Mouse (Mus musculus) neural tube, embryonic 11.5 days (tissue): Measurements from ENCODE around the gene Hoxb9. TPM values are rescaled to one million over a fixed set of nuclear protein-coding genes. Genes with fewer than 3 reads are reported as not detected.

ENCODE experiments used
- ATAC-seq: fragments of 200-750 bp; cut with Nextera tagmentation; 2 replicates; pipeline ENCODE4 v1.8.0; 2017; ENCODE audit warnings: moderate number of reproducible peaks, mild to moderate bottlenecking, moderate TSS enrichment, moderate library complexity; ENCODE audit not compliant: insufficient read depth, low FRiP score, low TSS enrichment
- DNase-seq: peaks from one replicate; pipeline ENCODE4 v3.0.0-alpha.2; 2015; ENCODE audit warnings: low spot score
- H3K27ac ChIP-seq: fragments of 300-500 bp; sonication (generic); 2 replicates; pipeline ENCODE4 v1.5.1; 2014; ENCODE audit warnings: low read depth, mild to moderate bottlenecking, low read length
- H3K27me3 ChIP-seq: fragments of 300-500 bp; sonication (generic); 2 replicates; pipeline ENCODE4 v1.6.1; 2014; ENCODE audit warnings: mild to moderate bottlenecking, low read length, mixed read lengths; ENCODE audit not compliant: control insufficient read depth, insufficient read depth
- H3K36me3 ChIP-seq: fragments of 300-500 bp; sonication (generic); 2 replicates; pipeline ENCODE4 v1.6.1; 2014; ENCODE audit warnings: mild to moderate bottlenecking, low read length, moderate library complexity, mixed read lengths; ENCODE audit not compliant: control insufficient read depth, insufficient read depth
- H3K4me1 ChIP-seq: fragments of 300-500 bp; sonication (generic); 2 replicates; pipeline ENCODE4 v1.6.1; 2014; ENCODE audit warnings: low read length, mixed read lengths; ENCODE audit not compliant: control insufficient read depth, insufficient read depth
- H3K4me2 ChIP-seq: fragments of 300-500 bp; sonication (generic); 2 replicates; pipeline ENCODE4 v1.6.1; 2014; ENCODE audit warnings: low read depth, mild to moderate bottlenecking, moderate library complexity
- H3K4me3 ChIP-seq: fragments of 300-500 bp; sonication (generic); 2 replicates; pipeline ENCODE4 v1.5.1; 2014; ENCODE audit warnings: low read depth, low read length
- H3K9ac ChIP-seq: fragments of 300-500 bp; sonication (generic); 2 replicates; pipeline ENCODE4 v1.6.1; 2014; ENCODE audit warnings: mild to moderate bottlenecking, low read length
- H3K9me3 ChIP-seq: fragments of 300-500 bp; sonication (generic); 2 replicates; pipeline ENCODE4 v1.6.1; 2016; ENCODE audit warnings: low read length; ENCODE audit not compliant: control insufficient read depth
- WGBS: fragments of 180-500 bp; shearing (Covaris S2); extraction: QIAGEN DNeasy Blood & Tissue Kit; methylation state at CpG from one replicate; pipeline ENCODE4 v1.1.7; 2014; 5-methylcytosine and 5-hydroxymethylcytosine counted together
- polyA plus RNA-seq: library from polyadenylated mRNA; unstranded; fragments of >200 nt; fragmentation: Nextera tagmentation; extraction: Ambion mirVana; gene quantifications from 2 replicates; pipeline ENCODE4 v1.2.1, GENCODE M21; 2014

Gene Hoxb9
- polyA plus RNA-seq, 1 experiment from 2014 or later = 67.9 TPM

DNA sequence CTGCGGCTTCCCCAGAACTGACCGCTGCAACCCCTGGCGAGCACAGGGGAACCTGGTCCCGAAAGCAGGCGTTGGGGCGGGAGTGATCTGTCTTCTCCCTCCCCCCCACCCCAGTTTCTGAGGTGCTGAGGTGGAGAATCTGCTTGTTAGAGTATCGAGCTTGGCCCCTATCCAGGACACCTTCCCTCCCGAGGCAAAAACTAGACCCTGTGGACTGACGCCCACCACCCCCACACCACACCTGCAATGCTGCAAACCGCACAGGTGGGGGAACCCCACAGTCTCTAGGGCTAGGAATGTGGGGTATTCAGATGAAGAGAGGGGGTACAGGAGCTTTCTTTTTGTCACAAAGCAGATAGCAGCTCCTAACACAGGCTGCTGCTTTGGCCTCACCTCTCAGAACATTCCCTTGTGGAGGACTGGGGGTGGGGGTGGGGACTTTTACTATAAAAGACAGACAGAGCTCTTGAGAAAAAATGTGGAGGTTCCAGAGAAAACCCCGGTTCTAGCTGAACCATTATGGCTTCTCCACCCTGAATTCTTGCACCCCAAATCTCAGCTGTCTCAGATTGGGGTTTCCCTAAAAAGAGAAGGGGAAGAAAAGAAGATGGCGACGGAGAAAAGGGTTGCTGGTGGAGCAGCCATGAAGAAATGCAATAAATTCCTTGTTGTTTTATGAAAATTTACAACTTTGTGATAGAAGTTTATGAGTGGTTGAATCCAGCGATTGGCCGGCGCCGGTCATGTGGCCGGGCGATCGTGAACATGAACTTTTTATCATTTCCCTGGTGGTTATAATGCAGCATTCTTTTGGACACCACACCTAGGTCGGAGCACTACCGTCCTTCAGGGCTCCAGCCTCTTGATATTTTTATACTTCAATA is 20.7 kb downstream of the Hoxb9 start, which contains the start of gene Hoxb6:
TSS of gene Hoxb6 (plus strand) at position 796 of the 884 bp plus-strand sequence.
- Histone ChIP-seq H3K4me1 (peaks cover 20% of the 10 kb centered on the region), H3K27me3 (no peaks in the 10 kb centered on the region), H3K4me2 (peak within 1 kb of the TSS; percentile 100), H3K9me3 (no peaks in the 10 kb centered on the region), H3K4me3 (peak within 1 kb of the TSS; percentile 96), H3K9ac (peak within 1 kb of the TSS; percentile 100), H3K36me3 (no peaks in the 10 kb centered on the region), H3K27ac (peak within 1 kb of the TSS; percentile 100)
- no peak for DNase-seq
- peak; percentile 45; the same call in 1 of the 2 replicates for ATAC-seq
- WGBS = 2% methylated on average over 22 of the region's 22 CpGs

DNA sequence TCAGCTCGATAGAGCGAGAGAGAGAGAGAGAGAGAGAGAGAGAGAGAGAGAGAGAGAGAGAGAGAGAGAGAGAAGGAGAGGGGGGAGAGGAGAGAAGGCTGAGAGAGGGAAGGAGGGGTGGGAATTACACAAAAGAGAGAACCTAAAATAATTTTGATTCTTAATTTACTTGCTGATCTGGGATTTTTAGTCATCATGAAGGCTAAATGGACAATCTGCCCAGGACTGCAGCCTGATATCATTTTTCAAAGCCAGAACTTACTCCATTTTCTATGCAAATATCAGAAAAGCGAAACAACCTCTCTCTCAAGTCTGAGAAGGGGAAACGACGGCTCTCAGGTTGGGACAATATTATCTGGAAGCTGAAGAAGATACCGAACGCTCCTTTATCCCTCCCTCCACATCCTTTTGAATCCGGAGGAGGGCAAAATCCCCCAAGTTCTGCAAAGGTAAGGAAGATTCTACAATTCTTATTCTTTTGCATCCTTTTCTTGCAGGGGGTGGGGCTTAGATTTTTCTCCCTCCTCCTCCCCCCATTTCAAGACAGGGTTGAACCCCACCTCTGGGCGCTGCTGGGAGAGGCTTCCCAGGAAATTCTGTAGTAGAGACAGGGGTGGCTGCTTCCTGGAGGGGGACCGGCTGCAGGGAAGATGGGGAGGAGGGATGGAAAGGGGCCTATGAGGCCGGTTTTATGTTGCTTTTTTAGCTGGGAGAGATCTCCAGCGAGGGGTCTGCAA is 21.5 kb downstream of the Hoxb9 start:
- ATAC-seq (no peak), DNase-seq (no peak)
- 2% methylated on average over 12 of the region's 12 CpGs for whole genome bisulfite sequencing
- no peaks in the 10 kb centered on the region for H3K9me3 ChIP-seq
- peak overlapping the region; percentile 96 for H3K4me3 ChIP-seq
- H3K9ac ChIP-seq = peak overlapping the region; percentile 100
- no peaks in the 10 kb centered on the region for H3K27me3 ChIP-seq
- H3K27ac ChIP-seq = peak overlapping the region; percentile 100
- H3K4me1 ChIP-seq = peaks cover 20% of the 10 kb centered on the region
- peak overlapping the region; percentile 100 for H3K4me2 ChIP-seq
- H3K36me3 ChIP-seq = no peaks in the 10 kb centered on the region

- Histone ChIP-seq H3K9ac (peak overlapping the region; percentile 100), H3K27me3 (no peaks in the 10 kb centered on the region)
These were observed 22.2 kb downstream of the Hoxb9 start for GRCm38 (mm10) chr11:96293302-96293921.

DNA sequence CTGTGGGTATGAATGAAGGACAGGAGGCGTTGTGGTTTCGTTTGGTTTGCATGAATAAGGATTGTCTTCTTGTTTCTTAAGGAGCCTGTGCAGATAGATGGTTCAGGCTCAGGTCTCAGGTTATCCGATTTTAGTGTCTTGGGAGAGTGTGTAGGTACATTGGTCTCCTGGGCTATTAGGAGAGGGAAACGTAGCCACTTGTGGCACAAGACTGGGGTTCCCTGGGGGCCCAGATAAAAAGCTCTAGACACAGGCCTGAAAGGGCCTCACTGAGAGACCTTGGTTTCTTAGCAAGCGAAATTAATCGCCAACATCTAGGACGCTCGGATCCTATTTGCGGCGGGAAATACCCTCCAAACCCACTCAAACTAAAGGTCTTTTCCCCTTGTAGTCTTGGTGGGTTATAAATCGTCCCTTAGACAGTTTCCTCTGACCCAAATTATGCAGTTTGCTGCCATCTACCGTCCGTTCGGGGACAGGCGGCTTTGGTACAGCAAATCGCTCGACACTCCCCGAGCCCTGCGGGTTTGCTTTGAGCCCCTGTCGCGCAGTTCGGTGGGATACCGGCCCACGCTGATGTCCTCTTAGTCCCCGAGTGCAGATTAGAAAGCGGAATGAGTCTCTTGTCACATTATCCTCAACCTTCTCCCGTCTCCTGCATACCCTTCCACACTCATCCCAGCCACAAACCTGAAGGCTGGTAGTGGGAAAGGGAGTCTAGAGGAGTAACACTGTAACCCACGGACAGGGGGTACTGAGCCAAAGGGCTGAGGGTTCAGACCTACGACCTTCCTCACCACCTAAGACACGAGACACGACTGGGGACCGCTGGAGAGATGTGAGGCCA is 23.2 kb downstream of the Hoxb9 start:
- peak overlapping the region; percentile 100 for H3K27ac ChIP-seq
- no peaks in the 10 kb centered on the region for H3K27me3 ChIP-seq
- peak overlapping the region; percentile 100 for H3K9ac ChIP-seq
- peak overlapping the region; percentile 100 for H3K4me2 ChIP-seq
- H3K36me3 ChIP-seq = no peaks in the 10 kb centered on the region
- ATAC-seq (0 out of 2 replicates have a peak, but pooled peaks have one; percentile 11), DNase-seq (peak; percentile 91)
- H3K4me1 ChIP-seq = peaks cover 13% of the 10 kb centered on the region
- H3K4me3 ChIP-seq = peak overlapping the region; percentile 96
- under 1% methylated on average over 32 of the region's 32 CpGs for WGBS
- H3K9me3 ChIP-seq = no peaks in the 10 kb centered on the region

More at GRCm38 (mm10) chr11:96293302-96293921, 22.2 kb downstream of the Hoxb9 start:
- ATAC-seq (no peak), DNase-seq (no peak)
- Histone ChIP-seq H3K9me3 (no peaks in the 10 kb centered on the region), H3K4me1 (peaks cover 18% of the 10 kb centered on the region), H3K4me2 (peak overlapping the region; percentile 100), H3K4me3 (peak overlapping the region; percentile 96), H3K36me3 (no peaks in the 10 kb centered on the region), H3K27ac (peak overlapping the region; percentile 100)
- under 1% methylated on average over 22 of the region's 22 CpGs for WGBS

GRCm38 (mm10) chr11:96295092-96295835 is 24.0 kb downstream of the Hoxb9 start:
- no peak for DNase-seq
- Histone ChIP-seq H3K4me3 (peak overlapping the region; percentile 96), H3K27ac (peak overlapping the region; percentile 100), H3K9ac (peak overlapping the region; percentile 100), H3K9me3 (no peaks in the 10 kb centered on the region), H3K4me2 (peak overlapping the region; percentile 100), H3K4me1 (peaks cover 17% of the 10 kb centered on the region), H3K27me3 (0 out of 2 replicates have a peak, but pooled peaks cover 2% of the 10 kb centered on the region), H3K36me3 (no peaks in the 10 kb centered on the region)
- ATAC-seq = no peak
- under 1% methylated on average over 30 of the region's 30 CpGs for WGBS

GRCm38 (mm10) chr11:96296997-96297396 is 25.7 kb downstream of the Hoxb9 start:
- Histone ChIP-seq H3K27me3 (0 out of 2 replicates have a peak, but pooled peaks cover 2% of the 10 kb centered on the region), H3K9me3 (no peaks in the 10 kb centered on the region), H3K4me2 (peak overlapping the region; percentile 100), H3K9ac (peak overlapping the region; percentile 100), H3K4me1 (peaks cover 20% of the 10 kb centered on the region), H3K4me3 (peak overlapping the region; percentile 96), H3K27ac (peak overlapping the region; percentile 100), H3K36me3 (no peaks in the 10 kb centered on the region)
- DNase-seq (no peak), ATAC-seq (no peak)
- WGBS = 3% methylated on average over 2 of the region's 2 CpGs

DNA sequence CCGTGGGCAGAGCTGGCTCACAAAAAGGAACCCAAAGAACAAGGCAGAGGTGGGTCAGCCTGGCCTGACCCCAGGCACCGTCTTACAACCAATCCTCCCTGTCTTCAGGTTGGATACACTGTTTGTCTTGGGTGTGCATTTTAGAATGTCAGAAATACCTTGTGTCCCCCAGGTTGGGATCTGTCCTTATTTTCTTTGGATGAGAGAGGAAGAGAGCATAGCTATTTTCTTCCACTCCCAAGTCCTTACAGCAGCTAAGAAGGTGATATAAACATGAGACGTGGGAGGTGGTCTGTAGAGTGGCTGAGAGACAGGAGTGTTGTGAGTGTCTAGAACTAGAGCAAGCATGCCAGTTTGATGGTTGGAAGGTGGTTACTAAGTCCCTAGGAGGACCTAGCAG is 26.2 kb downstream of the Hoxb9 start:
- WGBS = 8% methylated on average over 3 of the region's 3 CpGs

More for the DNA sequence above, 26.2 kb downstream of the Hoxb9 start:
- H3K27ac ChIP-seq = peak overlapping the region; percentile 100
- peaks cover 20% of the 10 kb centered on the region for H3K4me1 ChIP-seq
- H3K9me3 ChIP-seq = no peaks in the 10 kb centered on the region
- H3K4me2 ChIP-seq = peak overlapping the region; percentile 100
- ATAC-seq = no peak
- no peak for DNase-seq
- H3K27me3 ChIP-seq = 0 out of 2 replicates have a peak, but pooled peaks cover 2% of the 10 kb centered on the region
- H3K4me3 ChIP-seq = peak overlapping the region; percentile 96
- peak overlapping the region; percentile 100 for H3K9ac ChIP-seq
- no peaks in the 10 kb centered on the region for H3K36me3 ChIP-seq
